Mouse (Mus musculus) G1E (cell line): ENCODE measurements around the gene Rora.

ENCODE experiments used
- CTCF ChIP-seq: IDR thresholded peaks from 2 replicates; pipeline ENCODE4 v1.5.1; 2012; ENCODE audit warnings: low read depth, low read length, inconsistent platforms, mixed read lengths
- GATA1 ChIP-seq: IDR thresholded peaks from 2 replicates; pipeline ENCODE4 v1.6.1; 2012; ENCODE audit warnings: borderline replicate concordance, low read length, inconsistent platforms, mixed read lengths
- POLR2AphosphoS5 ChIP-seq: IDR thresholded peaks from 2 replicates; pipeline ENCODE4 v1.6.1; 2012; ENCODE audit warnings: low read depth, low read length, inconsistent platforms; ENCODE audit not compliant: insufficient replicate concordance

- TF ChIP-seq GATA1 = no peak
- no peak for TF ChIP-seq POLR2AphosphoS5
- TF ChIP-seq CTCF = no peak
These were observed 5.5 kb upstream of the Rora start for GRCm38 (mm10) chr9:68648061-68648460.
